Mouse (Mus musculus) neural tube, embryonic 11.5 days (tissue): Measurements from ENCODE around the gene Snn. TPM values are rescaled to one million over a fixed set of nuclear protein-coding genes. Genes with fewer than 3 reads are reported as not detected.

ENCODE experiments used
- ATAC-seq: fragments of 200-750 bp; cut with Nextera tagmentation; 2 replicates; pipeline ENCODE4 v1.8.0; 2017; ENCODE audit warnings: moderate number of reproducible peaks, mild to moderate bottlenecking, moderate TSS enrichment, moderate library complexity; ENCODE audit not compliant: insufficient read depth, low FRiP score, low TSS enrichment
- DNase-seq: peaks from one replicate; pipeline ENCODE4 v3.0.0-alpha.2; 2015; ENCODE audit warnings: low spot score
- H3K27ac ChIP-seq: fragments of 300-500 bp; sonication (generic); 2 replicates; pipeline ENCODE4 v1.5.1; 2014; ENCODE audit warnings: low read depth, mild to moderate bottlenecking, low read length
- H3K27me3 ChIP-seq: fragments of 300-500 bp; sonication (generic); 2 replicates; pipeline ENCODE4 v1.6.1; 2014; ENCODE audit warnings: mild to moderate bottlenecking, low read length, mixed read lengths; ENCODE audit not compliant: control insufficient read depth, insufficient read depth
- H3K36me3 ChIP-seq: fragments of 300-500 bp; sonication (generic); 2 replicates; pipeline ENCODE4 v1.6.1; 2014; ENCODE audit warnings: mild to moderate bottlenecking, low read length, moderate library complexity, mixed read lengths; ENCODE audit not compliant: control insufficient read depth, insufficient read depth
- H3K4me1 ChIP-seq: fragments of 300-500 bp; sonication (generic); 2 replicates; pipeline ENCODE4 v1.6.1; 2014; ENCODE audit warnings: low read length, mixed read lengths; ENCODE audit not compliant: control insufficient read depth, insufficient read depth
- H3K4me2 ChIP-seq: fragments of 300-500 bp; sonication (generic); 2 replicates; pipeline ENCODE4 v1.6.1; 2014; ENCODE audit warnings: low read depth, mild to moderate bottlenecking, moderate library complexity
- H3K4me3 ChIP-seq: fragments of 300-500 bp; sonication (generic); 2 replicates; pipeline ENCODE4 v1.5.1; 2014; ENCODE audit warnings: low read depth, low read length
- H3K9ac ChIP-seq: fragments of 300-500 bp; sonication (generic); 2 replicates; pipeline ENCODE4 v1.6.1; 2014; ENCODE audit warnings: mild to moderate bottlenecking, low read length
- H3K9me3 ChIP-seq: fragments of 300-500 bp; sonication (generic); 2 replicates; pipeline ENCODE4 v1.6.1; 2016; ENCODE audit warnings: low read length; ENCODE audit not compliant: control insufficient read depth
- WGBS: fragments of 180-500 bp; shearing (Covaris S2); extraction: QIAGEN DNeasy Blood & Tissue Kit; methylation state at CpG from one replicate; pipeline ENCODE4 v1.1.7; 2014; 5-methylcytosine and 5-hydroxymethylcytosine counted together
- polyA plus RNA-seq: library from polyadenylated mRNA; unstranded; fragments of >200 nt; fragmentation: Nextera tagmentation; extraction: Ambion mirVana; gene quantifications from 2 replicates; pipeline ENCODE4 v1.2.1, GENCODE M21; 2014

Gene Snn
- polyA plus RNA-seq, 1 experiment from 2014 or later, result 108 TPM

DNA sequence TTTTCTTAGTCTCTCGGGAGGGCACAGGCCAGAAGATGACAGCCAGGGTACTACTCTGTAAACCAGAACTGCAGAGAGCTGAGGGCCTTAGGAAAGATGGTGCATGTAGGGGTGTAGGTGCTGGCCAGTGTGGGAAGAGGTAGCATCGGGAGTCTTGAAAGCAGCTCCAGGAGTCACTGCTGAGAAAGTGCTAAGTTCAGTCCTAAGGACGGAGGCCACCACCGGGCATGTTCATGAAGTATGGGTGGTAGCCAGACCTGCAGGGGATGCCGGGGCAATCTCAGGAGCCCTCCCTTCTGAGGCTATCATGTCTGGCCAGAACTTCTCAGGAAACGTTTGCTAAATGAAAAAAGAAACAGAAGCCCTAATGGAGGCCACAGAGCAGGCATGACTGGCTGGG lies 8.5 kb downstream of the Snn start:
- H3K9me3 ChIP-seq, result no peaks in the 10 kb centered on the region
- no peak overlapping the region for H3K9ac ChIP-seq
- H3K36me3 ChIP-seq, result peaks cover 12% of the 10 kb centered on the region
- 83% methylated on average over 6 of the region's 6 CpGs for WGBS
- no peak for ATAC-seq
- no peak for DNase-seq
- no peak overlapping the region for H3K4me3 ChIP-seq
- peaks cover 34% of the 10 kb centered on the region for H3K4me1 ChIP-seq
- H3K27ac ChIP-seq, result no peak overlapping the region
- 0 out of 2 replicates have a peak overlapping the region, but pooled peaks have one; percentile 10 for H3K4me2 ChIP-seq
- no peaks in the 10 kb centered on the region for H3K27me3 ChIP-seq

DNA sequence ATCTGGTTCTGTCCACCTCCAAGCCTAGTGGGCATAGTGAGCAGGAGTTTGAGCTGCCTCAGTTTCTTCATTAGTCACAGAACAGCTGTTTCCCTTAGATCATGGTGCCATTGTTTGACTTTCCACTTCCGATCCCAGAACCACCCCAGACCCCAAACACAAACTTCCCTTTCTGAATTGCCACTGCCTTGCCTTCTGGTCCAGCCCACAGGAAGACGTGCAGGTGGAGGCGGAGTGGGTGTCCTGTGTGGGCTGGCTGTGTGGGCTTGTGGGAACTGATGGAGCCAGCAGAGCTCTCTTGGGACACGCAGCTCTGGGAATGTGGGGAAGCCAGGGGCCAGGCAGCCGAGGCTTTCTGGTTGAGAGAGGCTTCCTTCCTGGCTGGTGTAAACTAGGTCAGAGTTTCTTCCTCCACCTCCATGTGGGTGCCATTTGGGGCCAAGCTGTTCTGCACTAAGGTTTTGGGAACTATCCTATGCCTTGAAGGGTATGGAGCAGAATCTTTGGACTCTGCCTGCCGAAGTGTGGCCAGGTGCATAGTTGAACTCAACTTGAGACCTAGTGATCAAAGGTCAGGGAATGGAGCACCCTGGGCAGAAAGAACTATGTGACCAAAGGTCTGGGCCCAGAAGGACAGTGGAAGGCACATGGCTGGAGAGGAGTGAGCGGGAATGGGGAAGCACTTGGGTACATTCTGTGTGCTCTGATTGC lies 9.1 kb downstream of the Snn start:
- DNase-seq (no peak), ATAC-seq (no peak)
- no peak overlapping the region for H3K4me3 ChIP-seq
- H3K27ac ChIP-seq, result no peak overlapping the region
- WGBS, result 82% methylated on average over 7 of the region's 7 CpGs
- H3K9me3 ChIP-seq, result no peaks in the 10 kb centered on the region
- H3K9ac ChIP-seq, result no peak overlapping the region
- peaks cover 12% of the 10 kb centered on the region for H3K36me3 ChIP-seq
- H3K4me2 ChIP-seq, result no peak overlapping the region
- H3K4me1 ChIP-seq, result peaks cover 32% of the 10 kb centered on the region
- no peaks in the 10 kb centered on the region for H3K27me3 ChIP-seq

DNA sequence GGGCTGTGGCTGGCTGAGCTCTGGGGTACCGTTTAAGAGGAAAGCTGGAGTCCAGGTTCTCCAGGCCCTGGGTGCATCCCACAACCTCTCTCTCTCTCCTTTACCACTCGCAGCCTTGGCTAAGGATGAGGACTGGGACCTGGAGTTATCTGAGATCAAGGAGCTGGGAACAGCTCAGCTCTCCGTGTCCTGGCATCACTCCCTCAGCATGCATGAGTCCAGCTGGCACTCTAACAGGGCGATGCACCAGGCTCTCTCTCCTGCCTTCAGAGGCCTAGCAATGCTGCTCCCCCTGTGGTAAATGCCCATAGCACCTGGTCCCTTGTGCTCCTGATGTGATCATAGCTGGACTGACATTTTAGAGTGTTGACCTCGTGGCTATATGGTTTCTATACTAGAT lies 10.4 kb downstream of the Snn start:
- DNase-seq, result no peak
- Histone ChIP-seq H3K4me1 (peaks cover 27% of the 10 kb centered on the region), H3K9me3 (no peaks in the 10 kb centered on the region), H3K4me2 (no peak overlapping the region), H3K4me3 (no peak overlapping the region), H3K27ac (no peak overlapping the region), H3K36me3 (peaks cover 15% of the 10 kb centered on the region), H3K9ac (no peak overlapping the region), H3K27me3 (no peaks in the 10 kb centered on the region)
- WGBS, result 92% methylated on average over 5 of the region's 5 CpGs
- no peak for ATAC-seq

DNA sequence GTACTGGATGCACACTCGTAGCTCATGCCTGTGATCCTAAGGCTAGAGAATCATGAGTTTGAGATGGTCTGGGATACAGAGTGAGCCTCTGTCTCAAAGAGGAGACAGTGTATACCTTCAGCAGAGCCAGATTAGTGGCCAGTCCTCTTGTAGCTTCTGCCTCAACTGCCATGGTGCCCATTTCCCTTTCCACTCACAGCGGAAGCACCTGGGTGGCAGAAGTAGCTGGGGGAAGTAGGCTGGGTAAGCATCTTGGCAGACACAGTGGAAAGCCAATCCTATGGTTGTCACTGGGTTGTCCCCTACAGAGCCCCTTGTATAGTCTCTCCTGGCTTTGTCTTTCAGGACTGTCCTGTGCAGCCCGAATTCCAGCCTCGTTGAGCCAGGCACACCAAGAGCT lies 11.1 kb downstream of the Snn start:
- Histone ChIP-seq H3K4me3 (no peak overlapping the region), H3K9ac (no peak overlapping the region), H3K4me1 (peaks cover 27% of the 10 kb centered on the region), H3K27ac (no peak overlapping the region), H3K4me2 (no peak overlapping the region), H3K9me3 (no peaks in the 10 kb centered on the region), H3K27me3 (no peaks in the 10 kb centered on the region), H3K36me3 (peaks cover 15% of the 10 kb centered on the region)
- ATAC-seq (no peak), DNase-seq (no peak)
- WGBS, result 92% methylated on average over 4 of the region's 4 CpGs

DNA sequence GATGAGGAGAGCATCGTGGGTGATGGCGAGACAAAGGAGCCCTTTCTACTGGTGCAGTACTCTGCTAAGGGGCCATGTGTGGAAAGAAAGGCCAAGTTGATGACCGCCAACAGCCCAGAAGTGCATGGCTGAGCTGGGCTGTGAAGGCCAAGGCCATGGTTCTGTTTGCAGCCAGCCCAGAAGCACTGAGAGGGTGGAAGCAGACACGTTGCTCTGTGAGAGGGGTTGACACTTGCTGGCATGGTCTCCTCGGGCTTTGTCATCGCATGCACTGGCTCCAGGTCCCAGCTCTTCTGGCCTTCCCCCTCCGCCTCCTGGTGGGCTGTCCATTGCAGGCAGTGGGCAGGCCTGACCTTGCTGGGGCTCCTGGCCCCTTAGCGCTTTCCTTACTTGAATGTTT lies 11.7 kb downstream of the Snn start:
- peaks cover 23% of the 10 kb centered on the region for H3K4me1 ChIP-seq
- H3K27ac ChIP-seq, result no peak overlapping the region
- no peak for DNase-seq
- H3K9me3 ChIP-seq, result no peaks in the 10 kb centered on the region
- 87% methylated on average over 8 of the region's 8 CpGs for WGBS
- peaks cover 15% of the 10 kb centered on the region for H3K36me3 ChIP-seq
- H3K4me3 ChIP-seq, result no peak overlapping the region
- ATAC-seq, result no peak
- H3K4me2 ChIP-seq, result no peak overlapping the region
- H3K9ac ChIP-seq, result no peak overlapping the region
- H3K27me3 ChIP-seq, result no peaks in the 10 kb centered on the region

DNA sequence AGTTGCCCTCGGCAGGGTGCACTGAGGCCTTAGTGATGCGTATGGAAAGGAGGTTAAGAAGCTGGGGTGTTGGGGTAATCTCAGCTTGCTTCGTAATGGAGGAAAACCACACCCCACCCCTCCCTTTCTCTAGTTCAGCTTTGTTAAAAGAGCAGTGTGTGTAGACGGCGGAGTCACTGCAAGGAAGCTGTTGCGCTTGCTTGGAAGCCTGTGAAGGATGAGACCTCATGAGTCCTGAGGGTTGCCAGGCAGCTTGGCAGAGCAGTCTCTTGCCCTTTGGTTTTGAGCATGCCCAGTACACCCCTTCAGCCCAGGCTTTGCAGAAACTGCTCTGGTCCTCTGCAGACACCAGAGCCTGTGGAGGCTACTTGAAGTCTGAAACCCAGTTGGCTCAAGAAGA lies 12.3 kb downstream of the Snn start:
- Histone ChIP-seq H3K9ac (no peak overlapping the region), H3K36me3 (peaks cover 15% of the 10 kb centered on the region), H3K4me2 (no peak overlapping the region), H3K9me3 (no peaks in the 10 kb centered on the region), H3K4me1 (peaks cover 16% of the 10 kb centered on the region), H3K27ac (no peak overlapping the region), H3K27me3 (no peaks in the 10 kb centered on the region), H3K4me3 (no peak overlapping the region)
- DNase-seq, result no peak
- no peak for ATAC-seq
- 76% methylated on average over 6 of the region's 6 CpGs for WGBS

DNA sequence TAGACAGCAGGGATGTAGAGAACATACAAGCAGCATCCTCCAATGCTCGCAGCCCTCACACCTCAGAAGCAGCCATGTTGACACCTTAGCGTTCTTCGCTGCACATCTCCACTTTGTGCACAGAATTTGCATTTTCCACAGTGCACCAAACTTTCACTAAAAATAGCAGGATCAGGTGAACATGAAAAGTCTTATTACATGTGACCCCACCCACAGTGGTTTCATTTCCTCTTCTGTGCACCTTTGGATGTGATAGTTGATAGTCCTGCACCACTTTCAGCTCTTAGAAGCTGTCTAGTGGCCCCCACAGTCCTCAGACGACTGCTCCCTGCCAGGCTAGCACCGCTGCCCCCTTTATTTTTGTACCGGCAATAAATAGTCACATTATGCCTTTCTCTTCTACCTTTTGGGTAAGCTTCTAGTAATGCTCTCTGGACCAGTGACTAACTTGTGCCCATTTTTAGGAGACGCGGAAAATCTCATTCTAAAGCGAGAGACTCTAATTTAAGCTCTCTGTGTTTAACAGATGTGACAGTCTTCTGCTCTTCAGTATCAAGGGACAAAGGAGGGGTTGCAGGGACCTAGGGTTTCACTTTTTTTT lies 17.0 kb downstream of the Snn start:
- WGBS, result 90% methylated on average over 9 of the region's 9 CpGs
- Histone ChIP-seq H3K27me3 (no peaks in the 10 kb centered on the region), H3K4me1 (no peaks in the 10 kb centered on the region), H3K4me3 (no peak overlapping the region), H3K27ac (no peak overlapping the region), H3K36me3 (peaks cover 9% of the 10 kb centered on the region), H3K4me2 (no peak overlapping the region), H3K9me3 (no peaks in the 10 kb centered on the region), H3K9ac (no peak overlapping the region)
- DNase-seq (no peak), ATAC-seq (no peak)

DNA sequence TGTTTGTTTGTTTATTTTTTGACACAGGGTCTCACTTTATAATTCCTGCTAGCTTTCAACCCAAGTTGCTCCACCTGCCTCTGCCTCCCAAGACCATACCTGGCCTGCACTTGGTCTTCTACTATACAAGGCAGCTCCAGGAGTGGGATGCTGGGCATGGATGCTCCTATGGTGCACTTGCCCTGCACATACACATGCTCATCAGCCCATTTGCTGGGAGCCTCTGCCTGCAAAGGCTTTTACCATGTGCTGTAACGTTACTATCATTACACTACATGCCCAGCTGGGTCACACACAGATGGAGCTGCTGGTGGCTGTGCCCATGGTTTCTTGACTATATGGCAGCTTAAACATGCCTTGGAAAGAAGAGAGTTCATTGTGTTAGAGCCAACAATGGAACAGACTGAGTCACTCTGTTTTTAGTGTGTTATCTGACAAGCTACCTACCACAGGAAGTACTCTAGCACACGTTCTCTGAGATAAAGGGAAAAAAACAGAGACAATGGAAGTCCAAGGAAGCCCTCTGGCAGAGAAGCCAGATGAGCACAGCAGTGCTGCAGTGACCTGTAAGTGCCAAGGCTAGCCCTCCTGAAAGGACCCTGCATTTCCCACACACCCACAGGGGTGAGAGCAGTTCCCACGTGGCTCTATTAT lies 17.6 kb downstream of the Snn start:
- DNase-seq, result no peak
- no peak for ATAC-seq
- H3K36me3 ChIP-seq, result peaks cover 9% of the 10 kb centered on the region
- no peak overlapping the region for H3K9ac ChIP-seq
- no peak overlapping the region for H3K4me2 ChIP-seq
- H3K4me1 ChIP-seq, result no peaks in the 10 kb centered on the region
- no peaks in the 10 kb centered on the region for H3K9me3 ChIP-seq
- no peaks in the 10 kb centered on the region for H3K27me3 ChIP-seq
- no peak overlapping the region for H3K27ac ChIP-seq
- no peak overlapping the region for H3K4me3 ChIP-seq
- WGBS, result 86% methylated on average over 3 of the region's 3 CpGs

DNA sequence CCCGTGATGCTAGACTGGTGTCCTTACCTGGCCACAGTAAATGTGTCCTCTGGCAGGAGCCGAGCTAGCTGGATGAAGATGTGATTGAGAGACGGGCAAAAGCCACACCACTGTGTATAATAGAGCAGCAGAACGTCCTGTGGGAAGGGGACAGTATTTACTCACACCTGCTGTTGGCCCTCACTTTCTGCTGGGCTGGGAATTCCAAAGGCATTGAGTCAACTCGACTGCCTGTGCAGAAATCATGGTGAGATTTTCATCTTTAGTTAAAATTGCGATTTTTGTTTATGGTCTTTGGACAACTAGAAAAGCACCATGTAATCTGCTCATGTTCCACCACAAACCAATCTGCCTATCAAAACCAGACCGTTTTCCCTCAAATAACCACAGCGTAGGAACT lies 23.4 kb downstream of the Snn start:
- no peak overlapping the region for H3K4me2 ChIP-seq
- H3K4me3 ChIP-seq, result no peak overlapping the region
- H3K9me3 ChIP-seq, result no peaks in the 10 kb centered on the region
- ATAC-seq (no peak), DNase-seq (no peak)
- no peaks in the 10 kb centered on the region for H3K4me1 ChIP-seq
- no peak overlapping the region for H3K9ac ChIP-seq
- no peak overlapping the region for H3K27ac ChIP-seq
- peaks cover 2% of the 10 kb centered on the region for H3K36me3 ChIP-seq
- WGBS, result 94% methylated on average over 8 of the region's 8 CpGs
- no peaks in the 10 kb centered on the region for H3K27me3 ChIP-seq
